Mouse (Mus musculus) cerebellum, adult (tissue): ENCODE measurements around the gene Myo15.
A peak's percentile ranks its signal among the peaks of the same experiment; 100 is the strongest.

Source experiments
- ATAC-seq: cut with Nextera tagmentation; 2 replicates; pipeline ENCODE4 v1.9.2; 2017; ENCODE audit warnings: mild to moderate bottlenecking, moderate library complexity, mixed read lengths; ENCODE audit not compliant: insufficient number of reproducible peaks, low FRiP score, low TSS enrichment

Gene Myo15

DNA sequence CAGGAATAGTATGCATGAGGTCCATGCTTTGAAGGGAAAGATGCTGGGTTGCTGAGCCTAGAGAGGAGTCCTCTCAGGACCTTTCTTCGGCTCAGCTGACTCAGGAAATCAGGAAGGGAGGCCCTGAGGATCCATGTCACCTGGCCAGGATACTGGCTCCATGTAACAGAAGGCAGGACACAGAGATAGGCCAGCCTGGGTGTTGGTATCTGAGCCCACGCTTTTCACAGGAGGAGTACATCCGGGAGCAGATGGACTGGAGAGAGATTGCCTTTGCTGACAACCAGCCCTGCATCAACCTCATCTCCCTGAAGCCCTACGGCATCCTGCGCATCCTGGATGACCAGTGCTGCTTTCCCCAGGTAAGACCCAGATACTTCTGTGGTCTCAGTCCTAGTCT is 23.6 kb downstream of the Myo15 start:
- ATAC-seq = no peak; the same call in 1 of the 2 replicates

DNA sequence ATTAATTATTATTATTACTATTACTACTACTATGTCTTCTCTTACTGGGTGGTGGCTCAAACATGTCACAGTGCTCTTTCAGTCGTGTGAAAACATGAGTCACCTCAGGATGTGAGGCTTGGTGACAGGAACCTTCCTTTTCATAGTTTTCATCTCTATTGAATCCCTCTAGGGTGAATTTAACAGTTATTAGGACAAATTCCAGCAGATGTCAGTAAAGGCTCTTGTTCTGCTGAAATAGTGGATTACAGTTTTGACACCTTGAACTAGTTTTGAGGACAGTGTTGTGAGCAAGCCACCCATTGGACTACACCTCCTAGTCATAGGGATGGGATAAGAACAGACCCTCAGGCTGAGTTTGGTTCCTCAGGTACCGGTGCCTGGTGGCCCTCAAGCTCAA is 26.6 kb downstream of the Myo15 start:
- ATAC-seq = no peak

DNA sequence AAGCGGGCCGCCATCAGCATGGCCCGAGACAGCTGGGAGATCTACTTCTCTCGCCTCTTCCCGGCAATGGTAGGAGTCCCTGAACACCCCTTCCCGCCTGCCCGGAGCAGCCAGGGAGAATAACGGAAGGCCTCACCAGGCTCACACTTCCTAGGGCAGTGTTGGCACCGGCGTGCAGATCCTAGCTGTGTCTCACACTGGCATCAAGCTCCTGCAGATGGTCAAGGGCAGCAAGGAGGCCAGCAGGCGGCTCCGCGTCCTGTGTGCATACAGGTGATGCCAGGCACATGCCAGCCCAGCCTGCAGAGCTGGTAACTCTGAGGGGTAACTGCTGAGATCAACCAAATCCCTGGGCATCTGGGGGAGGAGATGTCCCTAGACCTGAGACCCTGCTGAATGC is 38.1 kb downstream of the Myo15 start:
- ATAC-seq = no peak; the same call in 1 of the 2 replicates

DNA sequence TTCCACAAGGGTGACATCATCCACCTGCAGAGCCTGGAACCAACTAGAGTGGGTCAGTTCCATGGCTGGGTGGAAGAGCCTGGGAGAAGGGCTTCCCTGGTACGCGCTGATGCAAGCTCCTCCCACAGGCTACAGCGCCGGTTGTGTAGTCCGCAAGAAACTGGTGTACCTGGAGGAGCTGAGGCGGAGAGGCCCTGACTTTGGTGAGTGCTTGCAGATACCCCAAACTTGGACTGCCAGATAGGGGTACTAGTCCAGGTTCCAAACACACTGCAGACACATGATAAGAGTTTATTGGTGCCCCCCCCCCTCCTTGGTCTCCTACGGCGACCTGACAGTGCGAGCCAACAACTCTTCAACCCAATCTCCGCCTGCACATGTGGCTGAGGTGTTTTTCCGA is 39.8 kb downstream of the Myo15 start:
- ATAC-seq = no peak

GRCm38 (mm10) chr11:60509500-60509899 is 40.4 kb downstream of the Myo15 start:
- ATAC-seq = no peak

DNA sequence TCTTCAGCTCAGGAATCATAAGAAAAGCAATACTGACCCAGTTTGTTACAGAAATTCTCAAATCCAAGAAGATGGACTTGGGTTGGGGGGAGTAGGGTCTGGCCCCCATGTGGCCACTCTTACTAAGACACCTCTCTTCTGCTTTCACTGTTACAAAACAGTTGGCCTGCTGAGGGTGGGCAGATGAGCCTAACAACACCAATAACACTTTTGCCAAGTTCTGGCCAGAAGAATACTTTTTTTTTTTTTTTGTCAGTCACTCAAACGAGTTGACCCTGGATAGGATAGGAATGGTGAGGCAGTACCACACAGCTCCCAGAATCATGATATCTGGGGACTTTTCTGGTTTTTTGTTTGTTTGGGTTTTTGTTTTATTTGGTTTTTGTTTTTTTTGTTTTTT is 42.8 kb downstream of the Myo15 start:
- no peak for ATAC-seq

GRCm38 (mm10) chr11:60512520-60512919 is 43.4 kb downstream of the Myo15 start:
- no peak for ATAC-seq

GRCm38 (mm10) chr11:60514941-60515340 is 45.8 kb downstream of the Myo15 start:
- ATAC-seq = no peak

DNA sequence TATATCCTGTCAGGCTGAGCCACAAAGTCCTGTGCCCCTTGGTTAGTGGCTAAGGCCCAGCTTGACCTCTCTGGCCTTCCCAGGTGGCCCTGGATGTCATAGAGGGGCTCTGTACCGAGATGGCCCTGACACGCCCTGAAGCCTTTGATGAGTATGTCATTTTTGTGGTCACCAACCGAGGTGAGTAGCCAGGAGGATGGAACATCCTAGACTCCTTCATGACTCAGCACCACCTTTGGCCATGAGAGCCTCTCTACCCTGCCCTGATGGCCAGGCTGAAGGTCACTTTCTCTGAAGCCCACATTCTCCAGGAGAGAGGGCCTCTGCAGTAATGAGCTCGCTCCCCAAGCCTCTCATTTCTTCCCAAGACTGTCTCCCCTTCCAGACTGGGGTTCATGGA is 49.2 kb downstream of the Myo15 start:
- no peak for ATAC-seq

DNA sequence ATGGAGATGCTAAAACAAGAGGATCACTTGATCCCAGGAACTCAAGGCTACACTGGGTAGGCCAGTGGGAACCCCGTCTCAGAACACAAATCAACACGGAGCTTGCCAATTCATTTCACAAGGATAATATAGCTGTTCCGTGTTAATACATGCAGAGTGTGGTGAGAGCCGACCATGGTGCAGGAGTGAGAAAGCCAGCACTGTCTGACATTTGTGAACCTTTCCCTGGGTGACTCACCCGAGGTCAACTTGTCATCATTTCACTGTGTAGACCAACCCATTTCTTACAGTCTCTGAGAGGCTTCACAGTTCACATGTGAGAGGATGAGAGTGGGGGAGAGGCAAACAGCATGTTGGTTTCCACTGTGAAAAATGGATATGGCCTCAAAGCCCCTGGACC is 52.9 kb downstream of the Myo15 start:
- ATAC-seq = no peak

GRCm38 (mm10) chr11:60522661-60523365 is 53.7 kb downstream of the Myo15 start:
- no peak for ATAC-seq

GRCm38 (mm10) chr11:60526461-60526860 is 57.3 kb downstream of the Myo15 start:
- ATAC-seq = no peak

DNA sequence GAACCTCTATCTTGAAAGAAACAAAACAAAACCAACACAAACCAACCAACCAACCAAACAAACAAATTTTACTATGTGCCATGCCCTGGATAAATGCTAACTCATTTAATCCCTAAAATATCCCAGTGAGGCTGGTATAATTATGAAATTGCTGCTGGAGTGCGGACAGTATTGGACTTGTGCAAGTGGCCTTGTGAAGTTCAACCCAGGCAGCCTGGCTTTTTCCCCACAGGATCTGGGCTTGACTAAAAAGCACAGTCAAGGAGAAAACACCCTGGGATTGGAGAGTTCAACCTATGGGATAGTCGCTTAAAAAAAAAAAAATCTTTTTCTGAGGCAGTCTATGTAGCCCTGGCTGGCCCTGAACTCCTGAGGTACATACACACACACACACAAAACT is 66.5 kb downstream of the Myo15 start:
- no peak for ATAC-seq

GRCm38 (mm10) chr11:60536180-60536858 is 67.2 kb downstream of the Myo15 start, which contains the start of gene Alkbh5:
Gene Alkbh5 (plus strand): TSS chr11:60536381.
- ATAC-seq = no peak

DNA sequence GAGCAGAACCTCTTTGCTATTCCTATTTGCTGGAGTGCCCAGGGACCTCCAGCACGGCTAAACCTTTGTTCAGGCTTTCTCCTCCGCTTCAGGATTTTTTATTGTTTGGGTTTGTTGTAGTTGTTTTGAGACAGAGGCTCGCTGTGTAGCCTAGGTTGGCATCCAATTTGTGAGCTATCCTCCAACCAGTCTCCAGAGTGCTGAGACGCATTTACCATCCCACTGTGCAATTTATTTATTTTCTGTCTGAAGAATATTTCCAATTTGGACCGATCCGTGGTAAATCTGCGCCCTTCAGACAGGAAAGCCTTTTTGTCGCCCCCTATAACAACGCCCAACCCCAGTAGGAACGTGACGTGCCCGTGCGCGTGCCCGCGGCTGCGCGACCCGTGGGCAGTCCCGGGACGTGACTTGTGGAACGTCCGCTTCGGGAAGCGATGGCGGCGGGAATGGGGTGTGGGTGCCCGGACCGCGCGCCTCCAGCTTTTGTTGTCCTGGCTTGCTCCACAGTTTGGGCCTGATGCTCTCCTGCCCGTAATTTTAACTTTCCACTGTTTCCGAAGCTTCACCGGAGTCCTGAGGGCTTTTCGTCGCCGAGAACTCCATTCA is 67.8 kb downstream of the Myo15 start:
- peak; percentile 67 for ATAC-seq

GRCm38 (mm10) chr11:60537468-60538347 is 68.6 kb downstream of the Myo15 start:
- peak; percentile 93 for ATAC-seq

GRCm38 (mm10) chr11:60538371-60539281 is 69.5 kb downstream of the Myo15 start:
- ATAC-seq = 0 out of 2 replicates have a peak, but pooled peaks have one; percentile 7

GRCm38 (mm10) chr11:60539540-60539939 is 70.4 kb downstream of the Myo15 start:
- no peak for ATAC-seq

GRCm38 (mm10) chr11:60540002-60540610 is 71.0 kb downstream of the Myo15 start:
- ATAC-seq = no peak
